Mouse (Mus musculus): ENCODE measurements at regions not wholly inside any gene's neighbourhood (a gene's known extent, or its start where the extent isn't known, plus 50 kb on each side); places are given as distances from the start of the nearest gene placed in this dataset.

- H3K27me3 ChIP-seq (ENCODE audit: insufficient read depth, low read length), result no peaks in the 10 kb centered on the region
Measured at GRCm38 (mm10) chr9:32049546-32049945, 66.4 kb upstream of the Arhgap32 start.

DNA sequence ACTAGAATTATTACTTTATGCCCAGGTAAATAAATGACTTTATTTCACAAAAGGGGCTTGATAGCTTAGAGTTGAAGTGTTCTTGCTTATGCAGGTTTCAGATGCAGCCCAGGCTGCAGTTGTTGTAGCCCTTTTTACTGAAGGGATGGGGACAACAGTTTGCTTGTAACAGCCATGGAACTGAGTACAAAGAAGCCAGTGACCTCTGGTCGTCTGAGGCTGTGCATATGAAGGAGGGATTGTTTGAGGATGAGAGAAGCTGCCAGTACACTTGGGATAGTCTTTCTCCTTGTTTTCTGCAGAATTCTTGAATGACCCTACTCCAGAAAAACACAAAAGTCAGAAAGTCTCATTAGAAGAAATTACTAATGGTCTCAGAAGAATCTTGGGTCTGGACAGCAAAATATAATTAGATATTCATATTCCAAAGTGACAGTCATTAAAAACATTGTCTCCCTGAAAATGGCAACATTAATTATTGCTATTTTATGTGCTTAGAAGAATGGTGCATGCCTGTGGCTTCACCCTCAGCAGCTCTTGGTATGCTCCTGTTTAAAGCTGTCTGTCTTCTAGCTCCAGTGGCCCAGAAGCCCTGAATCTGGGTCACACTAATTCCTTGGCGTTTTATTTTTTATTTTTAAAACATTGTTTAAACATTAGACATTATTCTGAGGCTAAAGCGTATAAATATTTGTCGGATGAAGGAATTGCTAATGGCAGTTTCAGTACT is 61.9 kb upstream of the Arhgap32 start:
- Histone ChIP-seq H3K4me3 (ENCODE audit: low read depth, low read length) (no peak overlapping the region), H3K4me1 (ENCODE audit: insufficient read depth, low read length) (no peaks in the 10 kb centered on the region), H3K36me3 (ENCODE audit: insufficient read depth, low read length) (no peaks in the 10 kb centered on the region), H3K4me2 (ENCODE audit: low read depth, low read length, poor library complexity, severe bottlenecking) (no peak overlapping the region), H3K27me3 (ENCODE audit: insufficient read depth, low read length) (no peaks in the 10 kb centered on the region), H3K27ac (ENCODE audit: low read depth, low read length) (no peak overlapping the region), H3K9me3 (ENCODE audit: low read length) (no peaks in the 10 kb centered on the region), H3K9ac (replicated peaks; ENCODE audit: low read length, poor library complexity, severe bottlenecking) (no peak overlapping the region)
- TF ChIP-seq CTCF (IDR thresholded peaks at IDR 0.05), result no peak
- WGBS, result 37% methylated on average over 4 of the region's 4 CpGs
- ATAC-seq (ENCODE audit: low FRiP score), result no peak
- DNase-seq (ENCODE audit: low spot score), result peak; percentile 48

More at GRCm38 (mm10) chr9:32049546-32049945, 66.4 kb upstream of the Arhgap32 start:
- H3K36me3 ChIP-seq (ENCODE audit: insufficient read depth, low read length), result no peaks in the 10 kb centered on the region
- H3K4me1 ChIP-seq (ENCODE audit: insufficient read depth, low read length), result no peaks in the 10 kb centered on the region
- DNase-seq (ENCODE audit: low spot score), result no peak
- no peaks in the 10 kb centered on the region for H3K9me3 ChIP-seq (ENCODE audit: low read length)
- TF ChIP-seq CTCF (IDR thresholded peaks at IDR 0.05), result no peak
- no peak overlapping the region for H3K4me3 ChIP-seq (ENCODE audit: low read depth, low read length)
- no peak overlapping the region for H3K4me2 ChIP-seq (ENCODE audit: low read depth, low read length, poor library complexity, severe bottlenecking)
- WGBS, result 92% methylated on average over 6 of the region's 6 CpGs
- H3K27ac ChIP-seq (ENCODE audit: low read depth, low read length), result no peak overlapping the region
- ATAC-seq (ENCODE audit: low FRiP score), result no peak
- H3K9ac ChIP-seq (replicated peaks; ENCODE audit: low read length, poor library complexity, severe bottlenecking), result no peak overlapping the region

DNA sequence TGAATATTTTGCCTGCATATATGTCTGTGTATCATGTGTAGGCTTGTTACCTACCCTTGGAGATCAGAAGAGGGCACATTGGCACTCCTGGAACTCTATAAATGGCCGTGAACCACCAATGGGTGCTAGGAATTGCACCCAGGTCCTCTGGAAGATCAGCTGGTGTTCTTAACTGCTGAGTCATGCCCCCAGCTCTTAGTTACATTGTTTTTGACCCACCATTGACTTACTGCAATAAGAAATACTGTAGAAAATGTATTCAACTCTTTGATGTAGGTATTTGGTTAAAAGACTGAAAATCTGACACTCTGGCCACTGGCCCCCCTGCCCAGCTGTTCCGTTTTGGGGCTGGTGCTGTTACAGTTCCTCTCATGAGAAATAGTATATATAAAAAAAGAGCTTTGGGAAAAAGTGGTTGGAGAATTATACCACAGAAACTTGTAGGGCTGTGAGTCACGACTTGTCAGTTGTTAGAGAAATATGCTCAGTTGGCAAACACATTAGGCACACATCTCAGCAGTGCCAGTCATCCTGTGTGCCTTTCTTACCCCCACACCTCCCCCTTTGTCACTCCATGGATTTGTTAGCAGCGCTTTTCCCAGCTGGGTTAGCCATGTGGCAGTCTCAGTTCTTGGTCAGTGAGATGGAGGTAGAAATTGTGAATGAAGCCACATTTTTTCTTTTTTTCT is 58.4 kb upstream of the Arhgap32 start:
- ATAC-seq (ENCODE audit: low FRiP score) (no peak), DNase-seq (ENCODE audit: low spot score) (no peak)
- Histone ChIP-seq H3K9me3 (ENCODE audit: low read length) (no peaks in the 10 kb centered on the region), H3K36me3 (ENCODE audit: insufficient read depth, low read length) (no peaks in the 10 kb centered on the region), H3K9ac (replicated peaks; ENCODE audit: low read length, poor library complexity, severe bottlenecking) (no peak overlapping the region), H3K4me3 (ENCODE audit: low read depth, low read length) (no peak overlapping the region), H3K27me3 (ENCODE audit: insufficient read depth, low read length) (no peaks in the 10 kb centered on the region), H3K4me2 (ENCODE audit: low read depth, low read length, poor library complexity, severe bottlenecking) (no peak overlapping the region), H3K27ac (ENCODE audit: low read depth, low read length) (no peak overlapping the region), H3K4me1 (ENCODE audit: insufficient read depth, low read length) (no peaks in the 10 kb centered on the region)
- no peak for TF ChIP-seq CTCF (IDR thresholded peaks at IDR 0.05)
- WGBS, result 82% methylated on average over 4 of the region's 4 CpGs

DNA sequence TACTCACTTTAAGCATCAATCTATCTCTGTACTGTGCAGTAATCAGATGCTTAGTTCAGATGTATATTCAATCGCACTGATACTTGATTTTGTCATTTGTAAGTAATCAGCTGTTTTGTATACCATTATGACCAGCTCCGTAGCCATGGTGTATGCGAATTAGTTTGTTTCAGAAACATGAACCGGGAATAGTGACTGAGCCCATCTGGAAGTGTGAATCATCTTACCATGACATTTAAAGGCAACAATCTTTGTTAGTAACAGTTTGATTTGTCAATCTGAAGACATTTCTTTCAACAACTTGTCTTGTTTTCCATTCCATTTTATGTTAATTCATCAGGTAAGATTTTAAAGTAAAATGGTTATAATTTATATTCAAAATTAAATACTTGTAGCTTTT is 53.2 kb upstream of the Arhgap32 start:
- DNase-seq (ENCODE audit: low spot score) (no peak), ATAC-seq (ENCODE audit: low FRiP score) (no peak)
- no peaks in the 10 kb centered on the region for H3K4me1 ChIP-seq (ENCODE audit: insufficient read depth, low read length)
- H3K9me3 ChIP-seq (ENCODE audit: low read length), result no peaks in the 10 kb centered on the region
- H3K36me3 ChIP-seq (ENCODE audit: insufficient read depth, low read length), result no peaks in the 10 kb centered on the region
- no peaks in the 10 kb centered on the region for H3K27me3 ChIP-seq (ENCODE audit: insufficient read depth, low read length)
- no peak overlapping the region for H3K27ac ChIP-seq (ENCODE audit: low read depth, low read length)
- H3K9ac ChIP-seq (replicated peaks; ENCODE audit: low read length, poor library complexity, severe bottlenecking), result no peak overlapping the region
- no peak overlapping the region for H3K4me2 ChIP-seq (ENCODE audit: low read depth, low read length, poor library complexity, severe bottlenecking)
- WGBS, result 75% methylated on average over 4 of the region's 4 CpGs
- no peak for TF ChIP-seq CTCF (IDR thresholded peaks at IDR 0.05)
- no peak overlapping the region for H3K4me3 ChIP-seq (ENCODE audit: low read depth, low read length)

DNA sequence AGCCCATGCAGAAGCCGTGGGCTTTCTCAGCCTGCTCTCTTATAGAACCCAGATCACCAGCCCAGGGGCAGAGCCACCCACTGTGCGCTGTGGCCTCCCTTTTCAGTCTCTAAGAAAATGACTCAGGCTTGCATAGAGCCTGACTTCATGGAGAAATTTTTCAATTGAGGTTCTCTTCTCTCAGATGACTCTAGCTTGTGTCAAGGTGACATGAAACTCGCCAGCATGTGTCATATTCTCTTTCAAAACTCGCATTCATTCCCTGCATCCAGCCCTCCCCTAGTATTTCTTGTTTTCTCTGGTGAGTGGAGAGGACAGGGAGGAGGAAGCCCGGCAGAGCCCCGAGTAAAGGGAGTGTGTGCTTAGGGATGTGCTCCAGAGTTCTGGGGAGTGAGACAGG is 52.4 kb upstream of the Arhgap32 start:
- Histone ChIP-seq H3K9ac (replicated peaks; ENCODE audit: low read length, poor library complexity, severe bottlenecking) (no peak overlapping the region), H3K9me3 (ENCODE audit: low read length) (no peaks in the 10 kb centered on the region), H3K4me3 (ENCODE audit: low read depth, low read length) (no peak overlapping the region), H3K36me3 (ENCODE audit: insufficient read depth, low read length) (no peaks in the 10 kb centered on the region), H3K27ac (ENCODE audit: low read depth, low read length) (no peak overlapping the region), H3K4me1 (ENCODE audit: insufficient read depth, low read length) (no peaks in the 10 kb centered on the region), H3K4me2 (ENCODE audit: low read depth, low read length, poor library complexity, severe bottlenecking) (no peak overlapping the region), H3K27me3 (ENCODE audit: insufficient read depth, low read length) (no peaks in the 10 kb centered on the region)
- WGBS, result 58% methylated on average over 6 of the region's 6 CpGs
- DNase-seq (ENCODE audit: low spot score), result no peak
- no peak for ATAC-seq (ENCODE audit: low FRiP score)
- TF ChIP-seq CTCF (IDR thresholded peaks at IDR 0.05), result no peak

DNA sequence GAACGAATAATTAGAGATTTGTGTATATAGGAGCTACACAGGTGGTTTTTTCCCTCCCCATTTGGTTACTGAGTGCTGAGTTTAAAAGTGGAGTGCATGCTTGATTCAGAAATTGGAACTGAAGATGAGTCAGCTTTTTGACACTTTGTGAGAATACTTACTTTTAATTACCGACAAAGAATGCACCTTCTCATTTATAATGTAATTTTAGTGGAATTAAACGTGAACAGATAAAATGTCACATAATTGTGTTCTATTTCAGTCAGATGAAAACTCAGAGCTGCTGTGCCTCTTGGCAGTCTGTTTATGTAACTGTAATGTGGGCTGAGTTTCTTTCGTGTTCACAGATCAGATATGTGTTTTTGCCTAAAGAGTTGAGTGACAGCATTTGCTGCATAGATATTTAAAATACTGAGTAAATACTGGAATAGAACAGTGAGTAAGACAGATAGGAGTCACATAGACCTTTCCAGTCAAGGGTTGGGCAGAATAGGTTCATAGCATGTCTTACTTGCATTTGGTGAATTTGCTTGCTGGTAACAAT is 51.9 kb upstream of the Arhgap32 start:
- no peak for ATAC-seq (ENCODE audit: low FRiP score)

More for the DNA sequence above, 51.9 kb upstream of the Arhgap32 start:
- Histone ChIP-seq H3K27ac (ENCODE audit: low read depth, low read length) (no peak overlapping the region), H3K9me3 (ENCODE audit: low read length) (no peaks in the 10 kb centered on the region), H3K9ac (replicated peaks; ENCODE audit: low read length, poor library complexity, severe bottlenecking) (no peak overlapping the region), H3K27me3 (ENCODE audit: insufficient read depth, low read length) (no peaks in the 10 kb centered on the region), H3K36me3 (ENCODE audit: insufficient read depth, low read length) (no peaks in the 10 kb centered on the region), H3K4me2 (ENCODE audit: low read depth, low read length, poor library complexity, severe bottlenecking) (no peak overlapping the region), H3K4me3 (ENCODE audit: low read depth, low read length) (no peak overlapping the region), H3K4me1 (ENCODE audit: insufficient read depth, low read length) (no peaks in the 10 kb centered on the region)
- DNase-seq (ENCODE audit: low spot score), result no peak
- WGBS, result 75% methylated on average over 4 of the region's 4 CpGs
- TF ChIP-seq CTCF (IDR thresholded peaks at IDR 0.05), result no peak

Data from midbrain, postnatal 0 days (tissue).